Mouse (Mus musculus): ENCODE results near the gene Gm11042.
A peak's percentile ranks its signal among the peaks of the same experiment; 100 is the strongest.

The Gm11042 gene

GRCm38 (mm10) chr12:74284020-74284684 lies 32.0 kb downstream of the Gm11042 start:
- peak; percentile 72 for DNase-seq

- DNase-seq = no peak
These were observed 33.3 kb downstream of the Gm11042 start for GRCm38 (mm10) chr12:74282846-74283245.

GRCm38 (mm10) chr12:74281403-74281802 lies 34.8 kb downstream of the Gm11042 start:
- no peak for DNase-seq

GRCm38 (mm10) chr12:74277265-74277664 lies 38.9 kb downstream of the Gm11042 start:
- no peak for DNase-seq

- DNase-seq = no peak
These were observed 43.6 kb downstream of the Gm11042 start for GRCm38 (mm10) chr12:74272545-74272944.

- DNase-seq = no peak
These were observed 47.4 kb downstream of the Gm11042 start for GRCm38 (mm10) chr12:74268644-74269285.

- no peak for DNase-seq
These were observed 49.1 kb downstream of the Gm11042 start for GRCm38 (mm10) chr12:74267049-74267448.
